Mouse (Mus musculus) CH12.LX (cell line): Measurements from ENCODE around the gene Slc25a16.

Experiments used
- CTCF ChIP-seq, 2 experiments: IDR thresholded peaks in 1 of 2; conservative IDR thresholded peaks in 1 of 2; 2 replicates each; pipeline ENCODE4 v1.5.1; 2011 to 2012; ENCODE audit warnings: low read depth in 2 of 2, low read length in 2 of 2, improper control_type of control experiment in 1 of 2, inconsistent platforms in 1 of 2, mild to moderate bottlenecking in 1 of 2, moderate library complexity in 1 of 2
- USF1 ChIP-seq: IDR thresholded peaks from 2 replicates; pipeline ENCODE4 v1.6.1; 2014; ENCODE audit warnings: low read depth, mild to moderate bottlenecking, inconsistent platforms, low read length, improper control_type of control experiment

DNA sequence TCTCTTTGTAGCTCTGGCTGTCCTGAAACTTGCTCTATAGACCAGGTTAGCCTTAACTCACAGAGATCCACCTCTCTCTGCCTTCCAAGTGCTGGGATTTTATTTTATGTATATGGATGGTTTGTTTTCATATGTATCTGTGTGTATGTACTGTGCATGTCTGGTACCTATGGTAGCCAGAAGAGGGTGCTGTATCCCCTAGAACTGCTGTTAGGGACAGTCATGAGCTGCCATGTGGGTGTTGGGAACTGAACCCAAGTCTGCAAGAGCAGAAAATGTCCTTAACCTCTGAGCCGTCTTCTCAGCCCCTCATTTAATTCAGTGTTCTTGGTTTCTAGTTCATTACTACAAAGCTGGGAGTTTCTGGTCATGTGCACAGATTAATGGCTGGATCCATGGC lies 11.9 kb downstream of the Slc25a16 start:
- no peak for TF ChIP-seq USF1
- peak in 1 of 2 experiments; percentile 38; a peak in 2 of 4 replicates for TF ChIP-seq CTCF (conservative IDR thresholded peaks at IDR 0.05 in 1 of 2, IDR thresholded peaks at IDR 0.05 in 1 of 2; ENCODE audit: low read depth in 2 of 2, low read length in 2 of 2)
